Mouse (Mus musculus): ENCODE results near the gene Stmn1.

Stmn1 gene

DNA sequence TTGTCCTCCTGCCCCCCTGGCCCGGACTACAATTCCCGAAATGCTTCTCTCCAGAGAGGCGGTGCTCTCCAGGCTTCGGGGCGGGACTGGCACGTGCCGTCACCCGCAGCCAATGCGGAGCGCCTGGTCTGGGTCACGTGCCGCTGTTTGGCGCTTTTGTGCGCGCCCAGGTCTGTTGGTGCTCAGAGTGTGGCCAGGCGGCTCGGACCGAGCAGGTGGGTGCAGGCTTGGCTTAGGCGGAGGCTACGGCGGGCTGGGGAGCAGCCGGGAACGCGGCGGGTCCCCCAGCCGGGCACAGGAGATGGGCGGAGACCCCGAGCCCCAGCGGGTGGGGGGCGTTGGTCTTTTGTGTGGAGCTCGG lies at the start of gene Stmn1:
Stmn1 (plus strand) TSS at position 106 of the 361 bp plus-strand sequence.
- peak; percentile 99 for DNase-seq

DNA sequence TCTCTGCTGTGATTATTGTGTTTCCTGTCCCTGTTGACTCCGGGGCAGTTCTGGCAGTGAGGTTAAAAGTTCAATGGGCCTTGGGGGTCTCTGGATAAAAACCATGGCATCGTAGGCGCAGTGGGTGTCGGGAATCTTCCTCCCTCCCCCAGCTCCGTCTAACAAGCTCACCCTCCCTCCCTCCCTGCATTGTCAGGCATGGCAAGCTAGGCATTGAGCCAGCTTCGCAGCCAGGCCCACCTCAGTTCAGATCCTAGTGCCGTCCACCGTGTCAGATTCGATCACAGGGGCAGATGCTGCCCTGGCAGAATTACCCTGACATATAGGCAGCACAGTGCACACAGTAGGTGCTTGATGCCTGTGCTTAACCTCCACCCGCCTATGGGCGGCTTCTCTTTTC lies 46.1 kb upstream of the Stmn1 start:
- DNase-seq, result no peak

DNA sequence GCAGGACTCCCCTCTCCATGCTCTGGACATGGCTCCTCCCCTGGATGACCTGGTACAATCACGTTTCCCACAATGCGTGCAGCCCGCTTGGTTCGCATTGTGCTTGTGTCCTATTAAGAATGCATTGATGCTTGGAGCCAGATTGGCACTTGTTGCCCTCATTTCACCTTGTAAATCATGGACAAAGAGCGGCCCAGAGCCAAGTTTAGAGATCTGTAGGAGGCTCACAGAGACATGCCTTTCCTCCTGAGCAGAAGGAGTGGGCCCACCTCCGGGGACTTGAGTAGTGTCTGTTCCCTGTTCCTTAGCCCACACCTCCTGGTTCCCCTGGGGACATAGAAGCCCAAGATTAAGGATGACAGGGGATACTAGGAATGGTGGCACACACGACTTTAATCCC lies 44.2 kb upstream of the Stmn1 start:
- no peak for DNase-seq

DNA sequence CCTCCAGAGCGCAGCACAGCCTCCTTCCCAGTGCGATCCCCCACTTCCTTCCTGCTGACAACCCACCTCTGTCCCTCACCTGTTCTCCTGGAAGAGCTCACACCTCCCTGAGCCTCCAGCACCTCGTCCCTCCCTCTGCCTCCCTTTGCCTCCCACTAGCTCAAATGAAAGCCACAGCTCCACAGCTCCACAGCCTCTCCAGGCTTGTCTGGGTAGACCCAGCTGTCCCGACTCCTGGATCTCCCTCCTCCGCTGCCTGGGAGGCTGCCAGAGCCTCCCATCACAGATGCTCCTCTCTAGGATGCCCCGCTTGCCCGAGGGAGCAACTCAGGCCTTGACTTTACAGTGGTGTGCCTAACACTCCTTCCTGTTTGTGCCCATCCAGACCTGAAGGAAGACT lies 43.0 kb upstream of the Stmn1 start:
- DNase-seq, result no peak

DNA sequence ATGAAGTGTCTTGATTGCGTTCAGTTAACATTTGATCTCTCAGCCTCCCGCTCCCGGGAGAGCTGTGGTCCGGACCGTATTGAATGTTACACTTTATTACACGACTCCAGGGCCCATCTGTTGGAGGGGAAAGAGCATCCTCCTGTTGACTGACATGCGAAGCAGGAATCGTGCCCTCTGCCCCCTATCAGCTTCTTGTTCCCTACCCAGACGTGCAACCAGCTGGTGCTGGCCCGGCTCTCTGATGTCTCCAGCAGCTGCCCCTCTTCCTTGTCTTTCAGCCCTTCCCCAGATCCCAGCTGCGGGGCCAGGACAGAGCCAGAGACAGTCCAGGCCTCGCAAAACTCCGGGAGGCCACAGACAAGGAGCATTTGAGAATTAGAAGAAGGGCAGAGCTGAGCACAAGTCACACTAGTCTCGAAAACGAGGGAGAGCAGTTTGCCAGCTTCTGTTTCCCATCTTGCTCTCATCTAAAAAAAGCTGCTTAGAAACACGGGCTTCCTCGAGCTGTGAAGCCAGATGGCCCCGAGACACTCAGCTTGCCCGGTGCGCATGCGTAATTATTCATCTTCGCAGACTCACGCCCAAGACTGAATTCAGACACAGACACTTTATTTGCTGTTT lies 37.6 kb upstream of the Stmn1 start:
- peak; percentile 75 for DNase-seq

DNA sequence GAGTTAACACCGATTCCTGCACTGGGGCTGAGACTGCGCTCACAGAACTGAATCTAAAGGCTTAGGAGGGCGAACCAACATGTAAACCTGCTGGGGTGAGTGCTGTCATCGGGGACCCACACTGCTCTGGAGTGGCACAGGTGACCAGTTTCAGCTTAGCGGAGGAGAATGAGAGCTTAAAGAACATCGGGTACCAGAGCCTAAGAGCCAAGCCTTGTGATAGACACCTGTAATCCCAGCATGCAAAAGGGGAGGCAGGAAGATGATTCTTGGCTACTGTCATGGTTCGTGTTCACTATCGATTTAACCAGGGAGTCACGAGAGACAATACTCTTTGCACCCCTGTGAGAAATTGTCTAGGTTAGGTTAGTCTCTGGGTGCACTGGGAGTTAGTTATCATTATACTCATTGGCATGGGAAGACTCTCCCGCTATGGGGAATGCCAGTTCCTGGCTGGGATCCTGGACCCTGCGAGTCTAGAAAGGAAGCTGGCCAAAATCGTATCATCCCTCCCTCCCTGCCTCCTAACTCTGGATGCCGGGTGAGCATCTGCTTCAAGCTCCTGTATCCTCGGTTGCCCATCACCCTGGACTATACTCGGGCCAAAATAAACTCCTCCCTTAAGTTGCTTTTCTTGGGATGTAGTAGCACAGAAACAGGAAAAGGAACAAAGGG lies 35.3 kb upstream of the Stmn1 start:
- DNase-seq, result no peak

DNA sequence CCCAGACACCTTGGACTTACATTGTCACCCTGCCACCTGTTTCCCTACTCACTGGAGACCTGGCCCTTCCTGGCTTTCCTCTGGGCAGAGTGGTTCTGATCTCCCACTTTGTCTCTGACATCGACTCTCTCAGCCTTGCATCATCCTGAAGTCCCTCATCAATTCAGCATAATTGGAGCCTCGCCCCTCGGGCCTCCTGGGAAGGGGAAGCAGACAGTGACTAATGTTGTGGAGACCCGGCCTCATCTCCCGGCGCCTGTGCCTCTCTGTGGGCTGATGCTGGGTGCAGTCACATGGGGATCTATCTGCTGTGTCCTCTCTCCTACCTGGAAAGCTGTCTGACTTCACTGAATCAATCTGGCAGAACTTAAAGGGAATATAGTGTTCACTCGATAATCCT lies 31.9 kb upstream of the Stmn1 start:
- peak; percentile 47 for DNase-seq

DNA sequence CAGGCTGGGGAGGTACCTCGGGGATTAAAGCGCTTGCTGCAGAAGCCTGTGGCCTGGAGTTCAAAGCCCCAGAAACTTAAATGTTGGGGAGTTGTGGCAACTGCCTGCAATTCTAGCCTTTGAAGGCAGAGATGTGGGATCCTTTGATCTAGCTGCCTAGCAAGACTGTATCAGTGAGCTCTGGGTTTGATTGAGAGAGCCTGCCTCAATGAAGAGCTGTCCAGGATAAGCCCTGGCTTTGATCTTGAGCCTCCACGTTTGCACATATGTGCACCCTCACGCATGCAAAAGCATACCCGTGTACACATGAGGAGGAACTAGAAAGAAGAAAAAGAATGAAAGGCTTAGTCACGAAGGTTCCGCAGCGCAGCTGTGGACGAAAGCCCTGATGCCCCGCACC lies 31.5 kb upstream of the Stmn1 start:
- DNase-seq, result peak; percentile 48

DNA sequence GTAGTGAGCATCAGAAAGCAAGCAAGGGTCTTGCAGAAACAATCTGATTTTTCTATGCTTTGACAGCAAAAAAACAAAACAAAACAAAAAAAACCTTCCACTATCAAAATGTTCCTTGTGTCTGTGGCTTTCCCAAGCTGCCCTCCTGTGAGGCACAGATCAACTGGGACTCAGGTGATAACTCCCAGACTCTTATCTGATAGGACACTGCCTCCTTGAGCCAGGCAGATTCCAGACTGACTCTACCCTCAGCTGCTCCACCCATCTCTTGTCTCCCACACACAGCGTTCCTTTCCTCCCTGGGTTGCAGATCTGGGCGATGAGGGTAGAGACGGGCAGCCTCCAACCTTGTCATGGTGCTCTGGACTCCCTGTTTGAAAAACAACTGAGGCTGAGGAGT lies 29.0 kb upstream of the Stmn1 start:
- no peak for DNase-seq

DNA sequence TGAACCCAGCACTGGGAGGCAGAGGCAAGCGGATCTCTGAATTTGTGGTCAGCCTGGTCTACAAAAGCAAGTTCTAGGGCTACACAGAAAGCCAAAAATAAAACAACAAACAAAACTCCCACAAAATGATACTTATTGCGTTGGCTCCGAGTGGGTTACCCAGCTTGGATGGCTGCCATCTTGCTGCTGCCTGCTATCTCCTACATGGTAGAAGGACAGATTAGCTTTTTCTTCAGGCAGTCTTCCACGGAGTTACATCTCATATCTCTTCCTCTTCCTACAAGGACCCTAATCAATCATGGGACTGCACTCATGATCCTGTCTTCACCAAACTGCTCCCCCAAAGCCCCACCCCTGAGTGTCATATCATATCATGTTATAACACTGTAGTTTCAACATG lies 28.2 kb upstream of the Stmn1 start:
- no peak for DNase-seq

DNA sequence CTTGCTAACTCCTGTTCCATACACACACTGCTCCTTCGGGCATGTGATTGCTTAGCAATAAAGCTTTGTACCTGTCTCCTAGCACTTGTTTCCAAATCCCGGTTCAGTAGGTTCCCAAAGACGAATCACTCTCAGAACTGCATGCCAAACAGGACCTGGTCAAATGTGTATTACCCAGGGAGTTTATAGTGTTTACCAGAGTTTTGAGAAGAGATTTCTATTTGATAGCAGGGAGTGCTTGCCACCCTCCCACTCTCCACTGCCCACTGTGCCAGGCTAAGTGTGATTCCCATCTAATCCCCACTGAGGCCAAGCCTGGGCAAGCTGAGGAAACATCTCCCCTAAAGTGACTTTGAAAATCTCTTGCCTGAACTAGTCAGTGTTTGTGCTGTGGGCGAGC lies 25.9 kb upstream of the Stmn1 start:
- no peak for DNase-seq

DNA sequence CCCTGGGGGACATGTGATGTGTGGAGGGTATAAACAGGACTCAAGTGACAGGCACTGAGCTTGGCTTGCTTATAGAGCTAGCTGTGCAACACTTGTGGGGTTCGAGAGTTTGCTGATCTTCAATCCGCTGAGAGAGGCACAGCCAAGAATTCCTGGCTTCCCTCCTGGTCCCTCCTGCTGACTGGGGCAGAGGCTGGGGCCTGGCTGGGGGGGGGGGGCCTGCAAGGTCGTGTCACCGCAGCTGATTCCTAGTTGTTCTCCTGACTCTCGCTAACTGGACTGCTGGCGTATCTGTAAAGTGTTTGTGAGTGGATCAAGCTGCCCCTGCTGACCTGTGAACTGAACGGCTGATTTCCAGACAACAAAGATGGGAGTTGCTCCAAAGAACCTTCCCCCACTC lies 24.5 kb upstream of the Stmn1 start:
- DNase-seq, result no peak

DNA sequence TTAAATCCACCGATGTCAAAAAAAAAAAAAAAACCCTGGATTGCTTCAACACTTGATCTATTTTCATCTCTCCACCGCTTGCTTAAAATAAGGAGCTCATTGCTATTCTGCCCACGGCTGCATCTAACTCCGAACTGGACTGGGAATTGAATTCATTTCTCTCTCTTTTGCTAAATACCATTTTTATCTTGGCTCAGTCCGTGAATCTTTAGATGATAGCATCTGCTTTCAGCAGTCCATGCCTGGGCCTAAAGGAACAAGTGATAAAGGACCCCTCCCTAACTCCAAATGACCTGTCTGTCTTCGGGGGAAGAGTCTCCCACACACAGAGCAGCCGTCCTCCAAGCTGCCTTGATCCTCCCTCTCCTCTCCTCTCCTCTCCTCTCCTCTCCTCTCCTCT lies 23.2 kb upstream of the Stmn1 start:
- no peak for DNase-seq

DNA sequence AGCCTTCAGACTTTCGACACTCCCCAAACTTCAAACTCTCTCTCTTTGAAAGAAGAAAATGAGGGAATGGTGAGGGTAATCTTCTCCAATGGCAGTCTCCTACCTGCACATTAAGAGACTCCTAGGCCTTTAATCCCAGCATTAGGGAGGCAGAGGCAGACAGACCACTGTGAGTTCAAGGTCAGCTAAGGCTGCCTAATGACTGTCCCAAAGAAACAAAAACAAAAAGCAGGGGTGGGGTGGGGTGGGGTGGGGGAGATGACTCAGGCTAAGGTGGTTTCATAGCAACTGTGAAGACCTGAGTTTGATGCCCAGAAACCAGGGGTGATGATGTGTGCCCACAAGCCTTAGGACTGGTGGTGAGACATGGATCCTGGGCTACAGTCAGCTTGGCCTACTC lies 22.6 kb upstream of the Stmn1 start:
- DNase-seq, result no peak

DNA sequence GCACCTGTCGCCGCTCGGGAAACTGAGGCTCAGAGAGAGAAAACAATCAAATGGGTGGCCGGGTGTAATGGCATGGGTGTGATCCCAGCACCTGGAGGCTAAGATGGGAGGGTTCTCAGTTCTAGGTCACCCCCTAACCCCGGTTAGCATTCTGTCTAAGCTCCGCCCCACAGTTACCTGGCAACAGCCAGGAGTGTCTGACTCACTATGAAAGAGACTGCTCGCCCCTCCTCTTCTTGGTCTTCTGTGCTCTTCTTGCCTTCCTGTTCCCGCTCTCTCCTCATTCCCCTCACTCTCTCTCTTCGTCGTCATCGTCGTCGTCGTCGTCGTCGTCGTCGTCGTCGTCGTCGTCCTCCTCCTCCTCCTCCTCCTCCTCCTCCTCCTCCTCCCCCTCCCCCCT lies 20.2 kb upstream of the Stmn1 start:
- no peak for DNase-seq

DNA sequence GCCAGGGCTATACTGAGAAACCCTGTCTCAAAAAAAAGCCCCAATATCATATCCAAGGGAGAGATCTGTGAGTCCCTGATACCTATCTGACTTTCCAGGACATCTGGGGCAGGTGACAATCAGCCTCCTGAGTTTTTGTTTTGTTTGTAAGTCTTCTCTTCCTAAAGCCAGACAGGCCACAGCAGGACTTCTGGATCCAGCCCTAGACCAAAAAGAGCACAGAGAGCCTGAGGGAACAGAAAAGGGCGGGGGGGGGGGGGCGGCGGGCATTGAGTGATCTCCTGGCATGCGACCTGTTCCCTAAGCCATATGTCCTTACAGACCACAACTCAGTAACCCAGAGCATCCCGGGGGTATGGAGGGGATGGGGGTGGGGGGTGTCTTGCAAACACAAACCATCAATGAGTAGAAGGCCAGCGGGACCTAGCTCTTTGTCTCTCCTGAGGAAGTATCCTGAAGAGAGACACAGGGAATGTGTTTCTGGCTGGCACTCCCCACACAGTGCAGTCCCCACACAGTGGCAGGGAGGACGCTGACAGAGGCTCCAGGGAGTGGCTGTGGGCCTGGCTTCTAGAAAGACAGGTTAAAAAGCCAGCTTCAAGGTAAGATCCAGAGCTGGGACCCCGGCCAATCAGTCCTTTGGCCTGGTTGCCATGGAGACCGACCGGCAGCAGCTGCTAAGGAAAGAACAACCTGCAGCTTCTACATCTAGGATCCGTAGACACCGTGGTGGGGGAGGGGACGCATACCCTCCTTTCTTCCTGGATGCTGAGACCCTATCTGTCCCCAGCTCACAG lies 18.3 kb upstream of the Stmn1 start:
- DNase-seq, result peak; percentile 73

DNA sequence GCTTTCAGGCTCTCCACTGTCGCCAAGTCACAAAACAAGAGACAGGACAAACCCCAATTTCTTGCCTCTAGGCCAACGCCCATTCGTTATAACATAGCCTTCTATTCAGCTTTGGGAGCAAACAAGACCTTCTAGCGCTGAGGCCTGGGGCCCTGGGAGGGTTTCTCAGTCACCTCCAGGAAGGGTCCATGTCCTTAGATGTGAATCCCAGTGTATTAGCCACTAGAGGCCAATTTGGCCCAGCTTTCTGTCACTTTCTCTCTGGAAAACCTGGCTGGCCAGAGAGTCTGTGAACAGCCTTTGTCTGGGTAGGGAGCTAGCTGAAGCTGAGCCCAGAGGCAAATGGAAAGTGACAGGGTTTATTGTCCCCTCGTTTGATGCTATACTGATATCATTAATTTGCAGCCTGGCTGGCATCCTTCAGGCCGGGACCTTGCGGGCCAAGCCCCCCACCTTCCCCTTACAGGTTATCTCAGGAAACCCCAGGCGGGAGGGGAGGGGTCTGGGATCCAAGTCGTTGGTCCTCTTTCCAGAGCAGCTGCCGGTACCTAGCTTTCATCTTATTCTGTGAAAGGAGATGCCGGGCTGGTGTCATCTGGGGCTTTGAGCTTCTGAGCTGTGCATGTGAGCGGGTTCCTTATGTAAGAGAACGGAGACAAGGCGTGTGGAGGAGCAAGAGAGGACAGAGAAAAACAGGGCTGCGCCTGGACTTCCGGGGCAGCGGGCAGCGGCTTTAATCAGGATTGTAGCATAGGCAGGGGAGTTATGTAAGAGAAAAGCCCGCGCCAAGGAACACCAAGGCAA lies 17.5 kb upstream of the Stmn1 start:
- DNase-seq, result peak; percentile 47

DNA sequence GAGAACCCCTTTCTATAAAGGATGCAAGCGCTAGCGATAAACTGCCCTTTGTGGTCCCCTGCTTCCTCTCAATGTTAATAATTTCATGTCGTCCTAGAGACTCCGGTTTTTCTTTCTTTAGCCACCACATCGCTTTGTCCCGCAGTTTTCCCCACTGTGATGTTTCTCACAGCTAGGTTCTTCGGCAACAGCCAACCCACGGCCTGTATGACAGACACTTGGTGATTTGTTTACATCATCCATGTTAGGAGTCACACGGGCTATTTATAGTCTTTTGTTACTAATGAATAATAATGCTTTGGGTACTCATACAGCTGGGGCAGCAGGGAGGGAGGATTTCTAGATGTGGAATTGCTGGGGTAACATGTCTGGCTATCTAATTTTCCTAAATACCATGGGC lies 16.6 kb upstream of the Stmn1 start:
- DNase-seq, result no peak

DNA sequence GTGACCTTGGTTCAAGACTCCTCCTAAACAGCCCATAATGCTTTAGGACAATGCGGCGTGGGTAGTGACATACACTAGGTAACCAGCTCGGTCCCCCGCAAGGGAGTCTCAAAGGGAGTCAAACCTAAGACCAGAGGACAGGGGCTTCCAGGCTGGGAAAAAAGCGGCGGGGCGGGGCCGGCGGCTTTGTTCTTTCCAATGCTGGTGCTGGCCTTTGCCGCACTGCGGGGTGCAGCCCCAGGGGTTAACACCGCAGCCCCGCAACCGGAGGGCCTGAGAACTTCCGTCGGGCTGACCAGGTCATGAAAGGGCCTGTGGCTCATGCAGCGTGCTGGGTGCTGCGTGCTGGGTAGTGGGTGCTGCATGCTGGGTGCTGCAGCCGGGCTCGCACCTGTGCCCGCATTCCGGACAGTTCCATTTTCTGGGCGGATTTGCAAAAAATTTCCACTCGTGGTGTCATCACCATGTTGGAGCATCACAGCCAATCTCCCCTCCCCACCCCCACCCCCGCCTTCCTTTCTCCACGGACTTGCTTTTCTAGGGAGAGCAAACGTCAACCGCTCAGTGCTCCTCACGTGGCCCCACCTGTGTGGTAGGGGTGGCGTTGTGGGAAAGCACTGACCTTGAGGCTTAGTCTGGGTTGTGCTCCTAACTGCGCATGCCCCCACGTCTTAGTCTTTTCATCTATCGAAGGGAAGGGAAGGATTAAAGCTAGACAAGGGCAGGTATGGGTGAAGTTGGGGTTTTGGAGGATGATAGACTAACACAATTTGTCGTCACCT lies 14.3 kb upstream of the Stmn1 start:
- peak; percentile 38 for DNase-seq

DNA sequence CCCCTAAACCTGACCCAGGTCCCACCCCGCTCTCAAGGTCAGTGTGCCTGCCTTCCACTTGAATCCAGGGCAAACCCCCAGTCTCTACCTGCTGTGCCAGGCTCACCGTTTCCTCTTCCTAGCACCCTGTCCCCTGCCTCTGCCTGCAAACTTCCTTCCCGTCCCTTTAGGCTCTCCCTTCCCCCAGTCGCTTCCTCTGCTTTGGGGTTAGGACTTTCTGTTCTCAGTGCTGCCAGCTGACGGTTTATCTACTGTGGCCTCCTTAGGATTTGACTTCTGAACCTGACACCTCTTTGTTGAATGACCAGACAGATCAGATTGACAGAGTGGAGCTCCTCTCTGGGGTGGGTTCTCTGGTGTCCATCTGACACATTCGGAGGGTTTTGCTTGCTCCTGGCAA lies 12.8 kb upstream of the Stmn1 start:
- DNase-seq, result no peak

DNA sequence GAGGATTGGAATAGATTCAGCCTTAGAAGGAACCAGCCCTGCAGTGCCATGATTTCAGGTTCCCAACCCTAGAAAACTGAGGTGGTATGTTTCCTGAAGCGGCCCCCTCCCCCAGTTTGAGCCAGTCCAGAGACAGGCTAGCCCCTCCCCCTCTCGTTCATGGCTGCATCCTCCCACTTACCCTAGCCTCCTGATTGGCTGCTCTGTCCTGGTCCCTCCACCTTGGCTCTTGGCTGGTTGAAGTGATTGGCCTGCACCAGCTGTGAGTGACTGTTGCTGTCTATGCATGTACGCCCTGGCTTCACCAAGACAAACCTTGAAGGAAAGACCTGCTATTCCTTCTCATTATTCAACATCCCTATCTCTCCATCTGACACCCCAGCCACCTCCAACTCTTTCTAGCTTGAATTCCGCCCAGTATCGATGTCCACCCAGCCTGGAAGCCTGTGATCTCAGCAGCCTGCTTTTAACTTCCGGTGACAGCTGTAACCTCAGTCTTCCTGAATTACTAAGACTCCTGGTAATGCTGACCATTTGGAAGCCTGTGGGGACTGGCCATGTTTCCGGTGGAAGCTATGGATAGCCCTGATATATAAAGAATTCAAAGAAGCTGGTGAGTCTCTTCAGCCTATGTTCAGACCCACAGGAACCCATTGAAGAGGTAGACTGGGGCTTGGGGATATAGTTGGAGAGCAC lies 10.8 kb upstream of the Stmn1 start:
- DNase-seq, result no peak

DNA sequence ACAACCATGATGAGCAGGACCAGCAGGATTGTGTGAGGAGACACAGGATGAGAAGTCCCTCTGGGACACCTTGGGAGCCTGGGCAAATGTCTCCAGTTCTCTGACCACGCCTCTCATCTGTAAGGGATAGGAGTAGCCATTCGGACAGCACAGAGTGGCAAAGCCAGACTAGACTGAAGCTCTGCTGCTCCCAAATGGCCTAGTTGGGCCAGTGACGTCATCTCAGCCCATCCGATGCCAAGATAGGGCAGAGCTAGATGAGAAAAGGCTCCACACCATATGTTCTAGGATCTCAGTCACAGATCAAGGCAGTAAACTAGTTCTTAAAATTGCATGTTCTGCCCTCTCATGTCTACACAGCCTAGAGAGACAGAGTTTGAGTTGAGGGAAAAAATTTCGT lies 9.3 kb upstream of the Stmn1 start:
- no peak for DNase-seq

Measured in embryo, embryonic 11 days (tissue).